Mouse (Mus musculus) forebrain, postnatal 0 days (tissue): Measurements from ENCODE around the gene Car3. TPM values are rescaled to one million over a fixed set of nuclear protein-coding genes. Genes with fewer than 3 reads are reported as not detected.
"Not testable (repeated sequence)": the region's sequence is repeated elsewhere in the genome, so short reads cannot be mapped to it uniquely, and the experiment has no call there.

Source experiments
- ATAC-seq: fragments of 200-750 bp; cut with Nextera tagmentation; 2 replicates; pipeline ENCODE4 v1.8.0; 2017; ENCODE audit warnings: mild to moderate bottlenecking, moderate library complexity
- DNase-seq: peaks from one replicate; pipeline ENCODE4 v3.0.0-alpha.2; 2015
- H3K27ac ChIP-seq: fragments of 300-500 bp; sonication (generic); 2 replicates; pipeline ENCODE4 v1.5.1; 2014; ENCODE audit warnings: low read depth, mild to moderate bottlenecking, antibody characterized with exemption, low read length, moderate library complexity, mixed read lengths
- H3K27me3 ChIP-seq: fragments of 300-500 bp; sonication (generic); 2 replicates; pipeline ENCODE4 v1.6.1; 2014; ENCODE audit warnings: mild to moderate bottlenecking, low read length, mixed read lengths; ENCODE audit not compliant: insufficient read depth
- H3K36me3 ChIP-seq: fragments of 300-500 bp; sonication (generic); 2 replicates; pipeline ENCODE4 v1.6.1; 2014; ENCODE audit warnings: mild to moderate bottlenecking, moderate library complexity; ENCODE audit not compliant: insufficient read depth
- H3K4me1 ChIP-seq: fragments of 300-500 bp; sonication (generic); 2 replicates; pipeline ENCODE4 v1.6.1; 2014; ENCODE audit warnings: antibody characterized with exemption; ENCODE audit not compliant: insufficient read depth
- H3K4me2 ChIP-seq: fragments of 300-500 bp; sonication (generic); 2 replicates; pipeline ENCODE4 v1.6.1; 2014; ENCODE audit warnings: low read depth, mild to moderate bottlenecking, moderate library complexity
- H3K4me3 ChIP-seq: fragments of 300-500 bp; sonication (generic); 2 replicates; pipeline ENCODE4 v1.5.1; 2014; ENCODE audit warnings: low read depth, low read length, mixed read lengths
- H3K9ac ChIP-seq: fragments of 300-500 bp; sonication (generic); 2 replicates; pipeline ENCODE4 v1.6.1; 2014; ENCODE audit warnings: mild to moderate bottlenecking
- H3K9me3 ChIP-seq: fragments of 300-500 bp; sonication (generic); 2 replicates; pipeline ENCODE4 v1.6.1; 2016; ENCODE audit warnings: low read length
- CTCF ChIP-seq: sonication (generic); IDR thresholded peaks from 2 replicates; pipeline ENCODE4 v1.5.1; 2016; ENCODE audit warnings: antibody characterized with exemption, control low read depth, low read depth
- WGBS: fragments of 180-500 bp; shearing (Covaris S2); extraction: QIAGEN DNeasy Blood & Tissue Kit; methylation state at CpG from one replicate; pipeline ENCODE4 v1.1.7; 2014; 5-methylcytosine and 5-hydroxymethylcytosine counted together
- polyA plus RNA-seq: library from polyadenylated mRNA; unstranded; fragments of >200 nt; fragmentation: Nextera tagmentation; extraction: Ambion mirVana; gene quantifications from 2 replicates; pipeline ENCODE4 v1.2.1, GENCODE M21; 2015
- total RNA-seq: library from RNA; depleted of rRNA; stranded (reverse); fragments of >200 nt; gene quantifications from 2 replicates; pipeline ENCODE4 v1.2.3, GENCODE M21; 2014; rRNA removed

The Car3 gene
- 1.8 and 2.0 TPM in 2 replicates for total RNA-seq
- polyA plus RNA-seq, result 2.6 and 2.8 TPM in 2 replicates

DNA sequence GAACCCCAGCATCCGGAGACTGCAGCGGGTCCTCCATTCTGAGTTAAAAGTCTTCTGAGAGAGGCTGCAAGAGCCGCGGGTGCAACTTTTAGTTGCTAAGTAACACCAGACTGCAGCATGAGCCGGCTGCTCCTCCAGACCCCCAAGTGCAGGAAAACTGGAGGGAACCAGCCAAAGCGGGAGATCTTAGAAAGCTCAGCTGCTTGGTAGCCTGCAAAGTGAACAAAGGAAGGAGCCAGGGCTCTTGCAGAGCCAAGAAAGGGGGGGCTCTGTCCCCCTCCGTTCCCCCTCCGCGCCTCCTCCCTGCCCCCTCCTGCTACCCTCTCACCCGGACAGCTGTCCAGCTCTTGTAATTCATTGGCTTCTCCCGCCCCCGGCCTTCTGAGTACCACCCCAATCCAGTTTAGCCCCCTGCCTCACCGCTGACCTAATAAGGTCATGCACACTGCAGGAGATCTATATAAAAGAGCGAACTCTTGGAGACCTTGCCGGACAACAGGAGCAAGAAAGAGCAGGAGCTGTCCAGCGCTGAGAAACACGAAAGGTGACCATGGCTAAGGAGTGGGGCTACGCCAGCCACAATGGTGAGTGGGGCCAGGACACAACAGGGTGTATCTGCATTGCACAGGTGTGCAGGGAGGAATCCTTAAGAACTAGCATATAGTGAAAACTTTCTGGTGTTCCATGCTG is at the start of gene Car3:
TSS of gene Car3 (plus strand) at position 491 of the 690 bp plus-strand sequence.
- no peak for TF ChIP-seq CTCF
- WGBS, result 5% methylated on average over 17 of the region's 18 CpGs

DNA sequence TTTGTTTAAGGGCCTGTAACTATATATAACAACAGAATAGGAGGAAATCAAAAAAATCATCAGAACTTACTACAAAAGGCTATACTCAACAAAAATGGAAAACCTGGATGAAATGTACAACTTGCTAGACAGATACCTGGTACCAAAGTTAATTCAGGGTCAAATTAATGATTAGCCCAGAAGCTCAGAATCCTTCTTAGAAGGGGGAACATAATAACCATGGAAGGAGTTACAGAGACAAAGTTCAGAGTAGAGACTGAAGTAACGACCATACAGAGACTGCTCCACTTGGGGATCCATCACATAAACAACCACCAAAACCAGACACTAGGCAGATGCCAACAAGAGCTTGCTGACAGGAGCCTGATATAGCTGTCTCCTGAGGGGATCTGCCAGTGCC is 47.9 kb upstream of the Car3 start:
- H3K9ac ChIP-seq, H3K4me2 ChIP-seq, H3K27ac ChIP-seq, H3K4me3 ChIP-seq, DNase-seq, H3K27me3 ChIP-seq, H3K36me3 ChIP-seq, ATAC-seq, H3K4me1 ChIP-seq, H3K9me3 ChIP-seq: not testable (repeated sequence)
- 74% methylated on average over 1 of the region's 1 CpGs for WGBS

More for the DNA sequence above, at the start of gene Car3:
- Histone ChIP-seq H3K4me2 (peak within 1 kb of the TSS; percentile 77), H3K4me3 (peak within 1 kb of the TSS; percentile 40), H3K4me1 (peaks cover 14% of the 10 kb centered on the region; the same call in 1 of the 2 replicates), H3K36me3 (no peaks in the 10 kb centered on the region), H3K27ac (peak within 1 kb of the TSS; percentile 57; the same call in 1 of the 2 replicates), H3K9me3 (no peaks in the 10 kb centered on the region), H3K27me3 (no peaks in the 10 kb centered on the region), H3K9ac (peak within 1 kb of the TSS; percentile 57)
- peak; percentile 98 for ATAC-seq
- peak; percentile 83 for DNase-seq

DNA sequence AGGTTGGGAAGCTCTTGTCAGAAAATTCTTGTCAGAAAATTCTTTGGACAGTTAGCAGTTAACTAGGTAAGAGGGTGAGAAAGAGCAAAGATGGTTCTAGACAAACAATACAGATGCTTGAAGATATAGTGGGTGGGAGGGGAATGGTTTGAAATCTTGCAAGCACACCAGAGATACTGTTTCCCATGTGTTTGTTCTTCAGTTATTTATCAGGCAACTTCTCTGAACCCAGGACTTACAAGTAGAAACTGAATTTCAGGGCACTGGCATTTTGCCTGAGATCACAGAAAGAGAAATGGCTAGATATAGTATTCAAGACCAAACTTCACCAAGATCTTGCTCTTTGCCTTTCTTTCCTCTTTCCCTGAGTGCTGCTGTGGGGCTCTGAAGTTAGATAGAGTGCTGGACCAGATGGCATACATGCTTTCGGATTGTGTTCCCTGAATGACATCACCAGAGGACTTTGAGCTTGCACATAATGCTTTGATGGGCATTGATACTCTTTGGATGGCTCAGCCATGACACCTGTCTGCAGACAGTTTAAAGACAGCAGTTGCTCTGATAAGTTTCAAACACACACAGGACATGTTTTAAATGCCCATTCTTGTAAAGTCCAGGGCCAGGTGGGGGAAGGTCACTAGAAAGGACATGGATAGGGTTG is 43.3 kb upstream of the Car3 start:
- Histone ChIP-seq H3K4me1 (no peaks in the 10 kb centered on the region), H3K27me3 (no peaks in the 10 kb centered on the region), H3K36me3 (no peaks in the 10 kb centered on the region), H3K4me3 (no peak overlapping the region), H3K9ac (no peak overlapping the region), H3K9me3 (no peaks in the 10 kb centered on the region), H3K4me2 (no peak overlapping the region), H3K27ac (no peak overlapping the region)
- ATAC-seq (no peak), DNase-seq (no peak)
- WGBS, result 82% methylated on average over 1 of the region's 1 CpGs
- TF ChIP-seq CTCF, result no peak

DNA sequence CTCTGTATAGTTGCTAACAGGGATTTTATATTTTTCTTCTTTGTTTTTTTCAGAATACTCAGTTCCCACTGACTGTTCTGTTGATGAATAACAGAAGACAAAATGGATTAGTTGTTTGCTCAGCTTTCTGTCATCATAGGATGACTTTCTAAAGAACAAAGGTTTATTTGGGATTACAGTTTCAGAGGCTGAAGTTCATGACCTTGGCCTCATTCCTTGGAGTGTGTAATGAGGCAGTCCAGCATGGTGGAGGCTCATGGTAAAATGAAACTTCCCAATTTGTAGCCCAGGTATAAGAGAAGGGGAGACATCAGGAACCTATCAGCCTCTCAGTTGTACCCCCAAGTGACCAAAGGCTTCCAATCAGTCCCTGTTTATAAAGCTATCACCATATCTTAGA is 34.4 kb upstream of the Car3 start:
- TF ChIP-seq CTCF, result no peak
- H3K9me3 ChIP-seq, result no peaks in the 10 kb centered on the region
- no peak overlapping the region for H3K4me2 ChIP-seq
- no peak overlapping the region for H3K9ac ChIP-seq
- no peaks in the 10 kb centered on the region for H3K4me1 ChIP-seq
- H3K4me3 ChIP-seq, result no peak overlapping the region
- H3K36me3 ChIP-seq, result no peaks in the 10 kb centered on the region
- no peak for DNase-seq
- no peak overlapping the region for H3K27ac ChIP-seq
- H3K27me3 ChIP-seq, result no peaks in the 10 kb centered on the region
- ATAC-seq, result no peak

DNA sequence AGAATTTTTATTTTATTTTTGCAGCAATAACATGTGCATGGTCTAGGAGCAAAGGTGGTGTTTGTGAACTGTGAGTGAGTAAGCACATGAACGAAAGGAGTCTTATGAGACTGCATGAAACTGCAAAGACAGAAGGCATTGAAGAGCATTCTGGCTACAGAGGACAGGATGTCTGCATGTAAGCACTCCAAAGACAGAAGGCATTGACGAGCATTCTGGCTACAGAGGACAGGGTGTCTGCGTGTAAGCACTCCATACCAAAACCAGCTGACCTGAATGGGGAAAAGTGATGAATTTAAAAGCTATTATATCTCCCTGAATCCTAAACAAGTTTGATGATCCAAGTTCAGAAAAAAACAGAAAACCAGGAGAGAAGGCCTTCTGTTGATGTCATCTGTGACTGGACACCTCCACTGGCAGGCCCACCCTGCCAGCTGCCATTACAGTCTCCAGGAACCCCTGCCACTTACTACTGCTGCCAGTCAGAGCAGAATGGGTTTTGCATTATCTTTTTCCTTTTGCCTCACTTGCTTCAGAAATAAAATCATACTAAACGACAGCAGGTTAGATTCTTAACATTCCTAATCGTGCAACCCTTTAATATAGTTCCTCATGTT is 32.0 kb upstream of the Car3 start:
- ATAC-seq (peak; percentile 96), DNase-seq (peak; percentile 32)

DNA sequence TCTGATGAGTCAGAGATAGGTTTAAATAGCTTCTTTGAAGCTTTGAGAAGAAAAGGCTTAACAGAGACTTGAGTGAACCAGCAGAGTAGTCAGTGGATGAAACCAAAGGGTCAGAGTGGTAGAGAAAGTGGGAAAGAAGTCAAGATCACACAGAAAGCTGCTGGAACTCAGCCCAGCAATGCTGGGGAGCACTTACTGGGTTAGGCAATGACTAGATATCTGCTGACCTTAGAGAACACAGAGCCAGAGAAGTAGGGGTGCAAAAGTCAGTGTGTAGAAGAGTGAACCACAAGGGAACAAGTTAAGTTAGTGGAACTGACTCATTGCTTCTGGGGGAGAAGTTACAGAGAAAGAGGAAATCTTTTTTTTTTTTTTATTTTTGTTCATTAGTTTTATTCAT is 30.5 kb upstream of the Car3 start:
- no peaks in the 10 kb centered on the region for H3K4me1 ChIP-seq
- H3K36me3 ChIP-seq, result no peaks in the 10 kb centered on the region
- DNase-seq, result no peak
- TF ChIP-seq CTCF, result no peak
- H3K9me3 ChIP-seq, result no peaks in the 10 kb centered on the region
- H3K27ac ChIP-seq, result no peak overlapping the region
- H3K9ac ChIP-seq, result no peak overlapping the region
- no peak for ATAC-seq
- H3K4me2 ChIP-seq, result no peak overlapping the region
- no peaks in the 10 kb centered on the region for H3K27me3 ChIP-seq
- no peak overlapping the region for H3K4me3 ChIP-seq

More for the DNA sequence above, 32.0 kb upstream of the Car3 start:
- TF ChIP-seq CTCF, result no peak
- H3K9me3 ChIP-seq, result no peaks in the 10 kb centered on the region
- H3K36me3 ChIP-seq, result no peaks in the 10 kb centered on the region
- H3K4me2 ChIP-seq, result no peak overlapping the region
- 66% methylated on average over 5 of the region's 5 CpGs for WGBS
- no peak overlapping the region for H3K9ac ChIP-seq
- no peak overlapping the region for H3K4me3 ChIP-seq
- no peaks in the 10 kb centered on the region for H3K27me3 ChIP-seq
- H3K27ac ChIP-seq, result no peak overlapping the region
- H3K4me1 ChIP-seq, result no peaks in the 10 kb centered on the region

DNA sequence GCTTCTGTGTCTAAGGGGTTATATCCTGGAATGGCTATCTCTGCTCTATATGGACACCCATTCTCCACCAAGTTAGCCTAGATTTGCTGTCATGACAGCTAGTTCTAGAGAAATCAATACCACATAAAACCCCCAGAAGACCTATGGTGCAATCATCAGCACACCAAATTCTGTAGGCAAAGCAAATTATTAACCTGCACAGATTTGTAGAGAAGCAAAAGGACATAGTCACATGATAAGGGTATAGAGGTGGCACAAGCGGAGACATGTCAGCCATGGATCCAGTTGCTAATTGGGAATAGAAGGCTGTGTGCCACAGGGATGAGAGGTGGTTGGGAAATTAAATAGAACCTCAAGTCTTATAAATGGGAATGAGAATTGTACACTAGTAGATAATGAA is 24.4 kb upstream of the Car3 start:
- Histone ChIP-seq H3K4me1 (no peaks in the 10 kb centered on the region), H3K4me2 (no peak overlapping the region), H3K27ac (no peak overlapping the region), H3K4me3 (no peak overlapping the region), H3K9ac (no peak overlapping the region), H3K27me3 (no peaks in the 10 kb centered on the region), H3K36me3 (no peaks in the 10 kb centered on the region), H3K9me3 (no peaks in the 10 kb centered on the region)
- TF ChIP-seq CTCF, result no peak
- DNase-seq (no peak), ATAC-seq (no peak)
- WGBS, result 87% methylated on average over 1 of the region's 1 CpGs
